Mouse (Mus musculus) ovary, postnatal 10 days (tissue): Measurements from ENCODE around the gene Zfp790.
A peak's percentile ranks its signal among the peaks of the same experiment; 100 is the strongest.

Experiments used
- DNase-seq: peaks from one replicate; pipeline ENCODE4 v3.0.0; 2022; ENCODE audit warnings: low spot score

Gene Zfp790

DNA sequence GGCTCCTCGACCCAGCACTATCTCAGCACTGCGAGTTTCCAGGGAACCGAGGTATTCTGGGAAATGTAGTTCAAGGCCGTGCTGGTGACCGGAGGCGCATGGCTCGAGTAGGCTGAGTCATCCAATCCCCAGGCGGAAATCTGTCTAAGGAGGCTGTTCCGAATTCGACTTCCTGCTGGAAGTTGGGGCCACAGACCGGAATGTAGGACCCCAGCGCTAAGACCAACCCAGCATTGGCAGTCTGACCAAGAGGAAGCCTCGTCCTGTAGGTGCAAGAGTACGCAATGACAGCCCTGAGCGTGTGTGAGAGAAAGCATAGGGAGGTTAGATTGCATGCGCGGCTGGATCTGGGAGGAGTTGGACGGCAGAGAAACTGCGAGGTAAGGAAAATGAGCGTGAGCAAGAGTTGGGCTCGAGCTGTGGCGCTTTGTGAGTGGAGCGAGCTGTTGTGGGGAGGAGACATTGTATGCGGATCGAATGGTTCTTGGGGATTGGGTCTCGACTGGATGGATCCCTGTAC, at the start of gene Zfp790:
Gene Zfp790, plus strand, starts transcription at position 205 of the 520 bp plus-strand sequence.
- DNase-seq = peak; percentile 45

- DNase-seq = peak; percentile 52
Observed at GRCm38 (mm10) chr7:29767058-29767686, 48.7 kb upstream of the Zfp790 start.

DNA sequence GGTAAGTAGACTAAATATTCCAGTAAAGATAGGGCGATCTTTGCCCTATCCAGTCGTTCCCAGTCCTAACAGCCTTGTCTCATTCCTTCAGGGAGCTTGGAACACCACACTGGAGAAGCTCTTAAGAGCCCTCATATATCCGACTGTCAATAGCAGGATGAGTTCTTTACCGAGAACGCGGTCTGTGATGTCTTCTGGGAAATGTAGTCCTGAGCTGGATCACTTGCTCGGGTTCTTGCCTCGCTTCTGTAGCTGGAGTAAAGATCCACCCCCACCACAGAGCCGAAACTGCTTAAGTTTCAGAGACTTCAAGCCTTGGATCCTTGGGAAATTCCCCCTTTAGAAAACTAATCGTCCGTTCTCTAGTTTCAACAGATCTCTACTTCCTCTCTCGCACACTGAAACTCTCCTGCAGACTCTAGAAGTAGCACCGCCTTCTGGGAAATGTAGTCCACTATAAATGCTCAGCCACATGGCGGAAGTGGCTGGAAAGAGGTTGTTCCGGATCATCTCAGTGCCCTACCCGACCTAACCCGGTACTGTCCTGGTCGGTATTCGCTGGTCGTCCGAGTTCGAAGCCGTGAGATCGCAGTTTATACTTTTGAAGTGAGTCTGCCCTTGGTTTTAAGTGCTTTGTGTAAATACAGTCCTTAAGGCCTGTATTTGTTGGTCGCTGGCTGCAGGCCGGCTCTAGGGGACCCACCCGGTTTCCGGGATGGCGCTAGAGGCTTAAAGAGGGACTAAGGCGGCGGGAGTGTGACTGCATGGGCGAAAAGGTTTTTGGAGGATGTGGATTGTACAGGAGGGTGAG, 47.6 kb upstream of the Zfp790 start, which contains the start of gene Zfp84:
Gene Zfp84, plus strand, starts transcription at position 463 of the 811 bp plus-strand sequence.
- peak; percentile 52 for DNase-seq

DNA sequence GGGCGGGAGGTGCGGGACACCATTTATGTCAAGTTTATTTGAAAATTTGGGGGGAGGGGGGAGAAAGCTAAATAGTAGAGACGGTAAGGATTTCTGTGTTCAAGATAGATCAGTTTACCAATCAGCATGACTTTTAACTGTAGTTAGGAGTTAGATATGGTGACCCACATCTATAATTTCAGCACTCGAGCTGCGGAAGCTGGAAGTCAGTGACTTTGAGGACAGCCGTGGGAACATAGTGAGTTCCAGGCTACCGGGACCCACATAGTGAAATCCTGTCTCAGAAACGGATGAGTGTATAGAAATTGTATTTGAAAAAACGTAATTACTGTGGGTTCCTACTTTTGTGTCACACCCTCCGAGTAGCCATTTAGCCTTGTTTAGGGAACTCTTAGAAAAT, 46.9 kb upstream of the Zfp790 start:
- DNase-seq = no peak

- no peak for DNase-seq
Observed at GRCm38 (mm10) chr7:29773503-29773902, 42.4 kb upstream of the Zfp790 start.

DNA sequence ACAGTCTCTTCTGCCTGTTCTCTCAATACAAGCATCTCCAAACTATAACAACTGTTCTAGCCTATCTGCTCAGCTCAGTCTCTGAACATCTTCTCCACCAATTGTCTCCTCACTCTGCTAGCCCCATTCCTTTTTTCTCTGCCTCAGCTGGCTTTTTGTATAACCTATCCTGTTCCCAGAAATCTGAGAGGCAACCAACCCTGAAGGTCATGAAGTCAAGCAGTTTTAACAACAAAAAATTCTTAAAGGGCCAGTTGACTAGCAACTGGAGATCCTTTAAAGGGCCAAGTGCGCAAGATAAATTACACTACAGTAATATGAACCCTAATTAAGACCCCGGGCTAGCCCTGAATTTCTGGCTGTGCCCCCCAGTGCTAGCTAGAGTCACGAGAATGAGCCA, 41.5 kb upstream of the Zfp790 start:
- DNase-seq = no peak

- DNase-seq = no peak
Observed at GRCm38 (mm10) chr7:29776568-29776967, 39.3 kb upstream of the Zfp790 start.

GRCm38 (mm10) chr7:29777372-29777771, 38.5 kb upstream of the Zfp790 start:
- no peak for DNase-seq

GRCm38 (mm10) chr7:29783871-29784551, 31.9 kb upstream of the Zfp790 start, which contains the start of gene Zfp30:
Gene Zfp30, plus strand, starts transcription at chr7:29783998.
- DNase-seq = peak; percentile 75

GRCm38 (mm10) chr7:29785023-29785422, 30.9 kb upstream of the Zfp790 start:
- DNase-seq = no peak

DNA sequence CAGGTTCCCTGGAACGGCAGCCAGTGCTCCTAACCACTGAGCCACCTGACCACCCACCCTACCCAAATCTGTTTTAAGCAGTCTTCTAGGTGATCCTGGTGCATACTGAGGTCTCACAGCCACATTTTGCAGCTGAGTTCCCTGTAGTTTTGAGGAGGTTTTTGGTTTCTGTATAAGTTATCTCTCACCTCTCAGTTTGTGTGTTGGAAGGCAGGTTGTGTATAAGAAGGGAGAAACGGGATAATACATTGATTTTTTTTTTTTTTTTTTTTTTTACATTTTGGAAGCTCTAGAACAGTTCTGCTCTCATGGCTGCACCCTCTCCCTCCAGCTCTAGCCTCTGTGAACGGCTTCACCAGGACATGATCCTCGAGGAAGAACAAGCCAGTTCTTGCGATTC, 30.0 kb upstream of the Zfp790 start:
- no peak for DNase-seq

DNA sequence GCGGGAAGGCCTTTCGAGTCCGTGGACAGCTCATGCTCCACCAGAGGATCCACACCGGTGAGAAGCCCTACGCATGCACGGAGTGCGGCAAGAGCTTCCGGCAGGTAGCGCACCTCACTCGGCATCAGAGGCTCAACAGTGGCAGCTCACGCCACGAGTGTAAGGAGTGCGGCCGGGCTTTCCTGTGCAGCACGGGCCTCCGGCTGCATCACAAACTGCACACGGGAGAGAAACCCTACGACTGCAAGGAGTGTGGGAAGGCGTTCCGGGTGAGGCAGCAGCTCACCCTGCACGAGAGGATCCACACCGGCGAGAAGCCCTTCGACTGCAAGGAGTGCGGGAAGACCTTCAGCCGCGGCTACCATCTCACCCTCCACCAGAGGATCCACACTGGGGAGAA, 23.0 kb upstream of the Zfp790 start:
- DNase-seq = no peak

DNA sequence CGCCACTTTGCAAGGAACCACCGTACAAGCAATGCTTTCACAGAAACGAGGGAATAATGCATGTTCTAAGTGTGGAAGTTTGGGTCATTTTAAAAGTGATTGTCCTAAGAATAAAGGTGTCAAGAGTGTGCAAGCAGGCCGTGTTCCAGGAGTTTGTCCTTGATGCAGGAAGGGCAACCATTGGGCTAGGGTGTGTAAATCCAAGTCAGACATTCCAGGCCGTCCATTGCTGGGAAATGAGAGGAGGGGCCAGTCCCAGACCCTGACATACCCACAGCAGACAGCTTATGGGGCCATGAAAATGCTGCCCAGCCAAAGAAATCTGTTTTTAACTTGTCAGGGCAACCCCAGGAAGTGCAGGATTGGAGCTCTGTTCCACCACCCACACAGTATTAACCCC, 8.9 kb upstream of the Zfp790 start:
- DNase-seq = no peak

DNA sequence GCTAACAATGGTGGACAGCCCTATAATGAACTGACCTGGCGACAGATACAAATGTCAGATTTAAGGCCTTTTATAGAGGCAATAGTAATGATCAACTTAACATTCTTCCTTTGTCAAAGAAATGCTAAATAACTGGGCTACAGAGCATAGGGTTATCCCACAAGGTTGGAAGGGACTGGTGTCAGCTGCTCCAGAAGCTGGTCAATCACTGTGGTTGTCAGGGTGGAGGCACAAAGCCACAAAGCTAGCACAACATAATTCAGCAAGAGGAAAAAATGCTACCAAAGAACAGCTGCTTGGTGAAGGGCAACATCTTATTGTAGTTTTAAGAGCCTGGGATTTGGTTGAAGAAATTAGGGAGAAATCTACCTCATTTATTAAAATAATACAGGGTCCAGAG, 3.7 kb upstream of the Zfp790 start:
- DNase-seq = no peak

DNA sequence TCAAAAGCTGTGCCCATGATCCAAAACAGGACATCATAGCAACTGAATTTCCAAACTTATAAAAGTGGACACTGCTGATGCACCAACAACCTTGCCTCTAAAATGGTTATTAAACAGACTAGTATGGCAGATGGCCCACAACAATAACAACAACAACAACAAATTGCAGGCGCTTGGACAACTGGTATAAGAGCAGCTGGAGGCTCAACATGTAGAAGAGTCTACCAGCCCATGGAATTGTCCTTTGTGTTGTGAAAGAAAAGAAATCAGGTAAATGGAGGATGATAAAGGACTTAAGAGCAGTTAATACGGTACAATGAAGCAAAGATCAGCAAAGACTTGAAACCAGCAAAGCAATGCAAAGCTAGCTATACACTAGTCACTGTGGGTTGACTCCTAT, 1.5 kb upstream of the Zfp790 start:
- no peak for DNase-seq

GRCm38 (mm10) chr7:29815061-29815784, 691 bp upstream of the Zfp790 start:
- no peak for DNase-seq

- peak; percentile 22 for DNase-seq
Observed at GRCm38 (mm10) chr7:29818619-29819254, 2.8 kb downstream of the Zfp790 start.

DNA sequence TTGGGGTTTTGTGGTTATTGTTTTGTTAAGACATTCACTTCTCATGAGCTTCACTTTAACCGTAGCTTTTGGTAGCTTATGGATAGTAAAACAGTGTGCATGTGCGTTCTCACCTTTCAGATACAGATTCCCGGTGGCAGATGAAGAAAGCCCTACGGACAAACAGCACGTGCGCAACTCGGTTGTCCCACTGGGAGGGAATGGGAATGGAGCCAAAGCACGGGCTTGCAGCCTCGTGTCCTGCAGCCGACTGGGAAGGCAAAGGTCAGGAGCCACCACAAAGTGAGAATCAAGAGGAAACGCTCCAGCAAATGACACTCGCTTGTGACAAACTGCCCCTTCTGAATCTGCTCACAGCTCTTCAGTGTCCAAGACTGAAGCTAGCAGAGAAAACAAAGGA, 12.1 kb downstream of the Zfp790 start:
- DNase-seq = no peak

- no peak for DNase-seq
Observed at GRCm38 (mm10) chr7:29829804-29830203, 13.9 kb downstream of the Zfp790 start.

DNA sequence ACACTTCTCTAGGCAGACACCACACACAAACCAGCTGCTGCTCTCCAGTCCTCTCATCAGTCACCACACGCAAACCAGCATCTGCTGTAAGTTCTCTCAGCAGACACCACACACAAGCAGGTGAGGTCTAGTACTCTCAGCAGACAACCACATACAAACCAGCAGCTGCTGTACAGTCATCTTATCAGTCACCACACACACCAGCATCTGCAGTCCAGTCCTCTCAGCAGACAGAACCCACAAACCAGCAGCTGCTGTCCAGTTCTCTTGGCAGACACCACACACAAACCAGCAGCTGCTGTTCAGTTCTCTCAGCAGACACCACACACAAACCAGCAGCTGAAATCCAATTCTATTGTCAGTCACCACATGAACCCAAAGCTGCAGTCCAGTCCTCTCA, 20.9 kb downstream of the Zfp790 start:
- DNase-seq = no peak

GRCm38 (mm10) chr7:29839256-29839655, 23.3 kb downstream of the Zfp790 start:
- no peak for DNase-seq
